Mouse (Mus musculus) C2C12 (cell line): Measurements from ENCODE around the gene Myo9b.
"Not testable (repeated sequence)": the region's sequence is repeated elsewhere in the genome, so short reads cannot be mapped to it uniquely, and the experiment has no call there.

Experiments
- CTCF ChIP-seq: IDR thresholded peaks from one replicate; pipeline ENCODE4 v1.5.1; 2011; ENCODE audit not compliant: control insufficient read depth, insufficient read depth, insufficient read length
- MAX ChIP-seq: IDR thresholded peaks from one replicate; pipeline ENCODE4 v1.6.1; 2011; ENCODE audit warnings: mild to moderate bottlenecking, control low read depth

GRCm38 (mm10) chr8:71337834-71338233 is 65.3 kb downstream of the Myo9b start:
- TF ChIP-seq CTCF, MAX: not testable (repeated sequence)
